Comparison of ENCODE assay signal across 16 mouse cellular contexts in genomic region chr6:48024994-48025345, GRCm38 (mm10). TPM values are rescaled to one million over a fixed set of nuclear protein-coding genes. Genes with fewer than 3 reads are reported as not detected.
DNase-seq lines count a peak whose midpoint lies in the region; ATAC-seq and TF ChIP-seq lines count a peak whose summit lies in the region.
"Had no signal": no experiment of that assay in that cellular context is flagged by ENCODE, and none has a peak within 500 bp of the region (broad histone marks: within the 10 kb centered on the region; RNA-seq: fewer than 3 reads in every experiment).

No protein-coding gene starts in this region.

- peaks cover 21% of the 10 kb centered on the region for H3K9me3 ChIP-seq in neural tube, embryonic 12.5 days
- H3K9me3 ChIP-seq in neural tube, embryonic 15.5 days (replicated peaks), result peaks cover 17% of the 10 kb centered on the region; the same call in 1 of the 2 replicates
- H3K9me3 ChIP-seq in hindbrain, embryonic 13.5 days, result peaks cover 20% of the 10 kb centered on the region
- H3K9me3 ChIP-seq in midbrain, postnatal 0 days (ENCODE audit: low read length), result peaks cover 16% of the 10 kb centered on the region
- H3K9me3 ChIP-seq: liver, embryonic 15.5 days had no signal

- H3K4me2 ChIP-seq in neural tube, embryonic 12.5 days (replicated peaks), result no peak overlapping the region; the same call in 1 of the 2 replicates
- H3K4me2 ChIP-seq in neural tube, embryonic 15.5 days, result no peak overlapping the region
- no peak overlapping the region for H3K4me2 ChIP-seq in hindbrain, embryonic 13.5 days
- H3K4me2 ChIP-seq in midbrain, postnatal 0 days (ENCODE audit: low read depth, low read length, poor library complexity, severe bottlenecking), result no peak overlapping the region
- H3K4me2 ChIP-seq: embryonic facial prominence, embryonic 13.5 days; limb, embryonic 12.5 days; liver, embryonic 15.5 days had no signal

- no peak for TF ChIP-seq CTCF in midbrain, postnatal 0 days (IDR thresholded peaks at IDR 0.05)

- peaks cover 6% of the 10 kb centered on the region for H3K4me1 ChIP-seq in neural tube, embryonic 12.5 days
- no peaks in the 10 kb centered on the region for H3K4me1 ChIP-seq in neural tube, embryonic 15.5 days
- peaks cover 5% of the 10 kb centered on the region; the same call in 1 of the 2 replicates for H3K4me1 ChIP-seq in hindbrain, embryonic 13.5 days (replicated peaks)
- H3K4me1 ChIP-seq in midbrain, postnatal 0 days (ENCODE audit: insufficient read depth, low read length), result no peaks in the 10 kb centered on the region
- H3K4me1 ChIP-seq: embryonic facial prominence, embryonic 13.5 days; limb, embryonic 12.5 days; liver, embryonic 15.5 days had no signal

- peak; percentile 35 for DNase-seq in cerebellum, adult 9-11 months
- no peak for DNase-seq in cerebellum, postnatal 10 days
- peak; percentile 10 for DNase-seq in midbrain, postnatal 0 days (ENCODE audit: low spot score)
- DNase-seq in urinary bladder, postnatal 10 days (ENCODE audit: low spot score), result no peak
- DNase-seq in gastrocnemius, postnatal 10 days, result no peak
- DNase-seq: adrenal gland, postnatal 14 days; gastrocnemius, postnatal 14 days; kidney, adult 9 months; lung, postnatal 36 days; thymus, postnatal 4 days had no signal

- no peak overlapping the region for H3K4me3 ChIP-seq in neural tube, embryonic 12.5 days
- no peak overlapping the region for H3K4me3 ChIP-seq in neural tube, embryonic 15.5 days (replicated peaks)
- peak overlapping the region; percentile 9; the same call in 1 of the 2 replicates for H3K4me3 ChIP-seq in hindbrain, embryonic 13.5 days
- no peak overlapping the region for H3K4me3 ChIP-seq in midbrain, postnatal 0 days (ENCODE audit: low read depth, low read length)
- H3K4me3 ChIP-seq: embryonic facial prominence, embryonic 13.5 days; limb, embryonic 12.5 days; liver, embryonic 15.5 days had no signal

- ATAC-seq in neural tube, embryonic 12.5 days (ENCODE audit: low FRiP score, low read depth), result peak; percentile 9; the same call in 1 of the 2 replicates
- no peak for ATAC-seq in neural tube, embryonic 15.5 days (ENCODE audit: low FRiP score)
- peak; percentile 33 for ATAC-seq in hindbrain, embryonic 13.5 days (ENCODE audit: low FRiP score)
- no peak; the same call in 1 of the 2 replicates for ATAC-seq in midbrain, postnatal 0 days (ENCODE audit: low FRiP score)

- H3K36me3 ChIP-seq in neural tube, embryonic 12.5 days, result peaks cover 73% of the 10 kb centered on the region
- peaks cover 78% of the 10 kb centered on the region for H3K36me3 ChIP-seq in neural tube, embryonic 15.5 days
- H3K36me3 ChIP-seq in hindbrain, embryonic 13.5 days, result peaks cover 74% of the 10 kb centered on the region
- H3K36me3 ChIP-seq in midbrain, postnatal 0 days (ENCODE audit: insufficient read depth, low read length), result peaks cover 64% of the 10 kb centered on the region

- H3K27ac ChIP-seq in neural tube, embryonic 12.5 days, result no peak overlapping the region
- H3K27ac ChIP-seq in neural tube, embryonic 15.5 days (replicated peaks), result no peak overlapping the region
- no peak overlapping the region for H3K27ac ChIP-seq in hindbrain, embryonic 13.5 days
- no peak overlapping the region for H3K27ac ChIP-seq in midbrain, postnatal 0 days (ENCODE audit: low read depth, low read length)
- H3K27ac ChIP-seq: embryonic facial prominence, embryonic 13.5 days; limb, embryonic 12.5 days; liver, embryonic 15.5 days had no signal

- H3K9ac ChIP-seq in neural tube, embryonic 12.5 days, result no peak overlapping the region
- H3K9ac ChIP-seq in neural tube, embryonic 15.5 days (replicated peaks), result no peak overlapping the region
- H3K9ac ChIP-seq in hindbrain, embryonic 13.5 days, result no peak overlapping the region
- no peak overlapping the region for H3K9ac ChIP-seq in midbrain, postnatal 0 days (replicated peaks; ENCODE audit: low read length, poor library complexity, severe bottlenecking)
- H3K9ac ChIP-seq: embryonic facial prominence, embryonic 13.5 days; limb, embryonic 12.5 days; liver, embryonic 15.5 days had no signal

- WGBS in neural tube, embryonic 12.5 days, result 55% methylated on average over 21 of the region's 21 CpGs
- 74% methylated on average over 21 of the region's 21 CpGs for WGBS in neural tube, embryonic 15.5 days
- 79% methylated on average over 21 of the region's 21 CpGs for WGBS in hindbrain, embryonic 13.5 days
- WGBS in midbrain, postnatal 0 days, result 65% methylated on average over 21 of the region's 21 CpGs

- H3K27me3 ChIP-seq in neural tube, embryonic 12.5 days (replicated peaks), result no peaks in the 10 kb centered on the region
- H3K27me3 ChIP-seq in neural tube, embryonic 15.5 days (replicated peaks), result no peaks in the 10 kb centered on the region
- H3K27me3 ChIP-seq in hindbrain, embryonic 13.5 days, result no peaks in the 10 kb centered on the region
- no peaks in the 10 kb centered on the region for H3K27me3 ChIP-seq in midbrain, postnatal 0 days (ENCODE audit: insufficient read depth, low read length)
- H3K27me3 ChIP-seq: embryonic facial prominence, embryonic 13.5 days; limb, embryonic 12.5 days; liver, embryonic 15.5 days had no signal

RNA-seq across cellular contexts. Expression of gene Zfp777, which starts 23.7 kb away (rescaled TPM):
- polyA plus RNA-seq in neural tube, embryonic 12.5 days (2016; fragmentation: Nextera tagmentation; extraction: Ambion mirVana), result 13.0 and 13.3 TPM in 2 replicates
- 13.4 and 14.8 TPM in 2 replicates for polyA plus RNA-seq in neural tube, embryonic 15.5 days (2015; fragmentation: Nextera tagmentation; extraction: Ambion mirVana)
- 8.5 and 8.9 TPM in 2 replicates for polyA plus RNA-seq in hindbrain, embryonic 13.5 days (2015; fragmentation: Nextera tagmentation; extraction: Ambion mirVana)
- 36.8 and 37.5 TPM in 2 replicates for total RNA-seq in midbrain, postnatal 0 days (2014; rRNA removed)
- 15.8 and 18.1 TPM in 2 replicates for polyA plus RNA-seq in midbrain, postnatal 0 days (2015; fragmentation: Nextera tagmentation; extraction: Ambion mirVana)
- total RNA-seq in gastrocnemius, postnatal 10 days (2021), result 10 to 100 TPM; 22.3 to 23.0 TPM

Comparison
In these comparisons a context has a peak if more than half of its experiments do, and no peak if none do; other contexts are left out.
1. DNase-seq: peak in cerebellum, adult 9-11 months (single experiment) and midbrain, postnatal 0 days (single experiment); none in cerebellum, postnatal 10 days (0 of 2), urinary bladder, postnatal 10 days (single experiment) and gastrocnemius, postnatal 10 days (single experiment).
2. ATAC-seq: peak in neural tube, embryonic 12.5 days (single experiment) and hindbrain, embryonic 13.5 days (single experiment); none in neural tube, embryonic 15.5 days (single experiment) and midbrain, postnatal 0 days (single experiment).